Mouse (Mus musculus): Measurements from ENCODE around the gene Hspa1a. TPM values are rescaled to one million over a fixed set of nuclear protein-coding genes. Genes with fewer than 3 reads are reported as not detected.
"Not testable (repeated sequence)": the region's sequence is repeated elsewhere in the genome, so short reads cannot be mapped to it uniquely, and the experiment has no call there.

Hspa1a gene
- polyA plus RNA-seq, 1 experiment from 2014 or later, result 4.0 TPM

DNA sequence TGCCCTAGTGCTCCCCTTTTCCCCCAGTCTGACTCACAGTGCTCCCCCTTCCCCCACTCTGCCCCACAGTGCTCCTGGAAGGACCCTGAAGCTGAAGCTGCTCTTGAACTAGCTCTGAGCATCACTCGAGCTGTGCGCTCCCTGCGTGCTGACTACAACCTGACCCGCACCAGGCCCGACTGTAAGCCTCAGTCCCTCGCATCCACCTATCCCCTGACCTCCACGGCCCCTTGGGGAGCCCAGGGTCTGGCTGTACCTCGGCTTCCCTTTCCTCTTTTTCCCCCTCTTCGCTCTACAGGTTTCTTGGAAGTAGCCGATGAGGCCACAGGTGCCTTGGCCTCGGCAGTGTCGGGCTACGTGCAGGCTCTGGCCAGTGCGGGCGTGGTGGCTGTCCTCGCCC lies 43.3 kb upstream of the Hspa1a start:
- no peak overlapping the region for H3K4me2 ChIP-seq (ENCODE audit: low read depth, severe bottlenecking)
- H3K4me1 ChIP-seq (ENCODE audit: control insufficient read depth, insufficient read depth, low read length), result no peaks in the 10 kb centered on the region
- H3K4me3 ChIP-seq (ENCODE audit: low read depth, low read length), result no peak overlapping the region
- 92% methylated on average over 16 of the region's 16 CpGs for WGBS
- ATAC-seq (ENCODE audit: insufficient number of reproducible peaks, low FRiP score, low TSS enrichment, low read depth), result no peak
- H3K9me3 ChIP-seq (ENCODE audit: control insufficient read depth, low read length), result no peaks in the 10 kb centered on the region
- no peak overlapping the region for H3K27ac ChIP-seq (replicated peaks; ENCODE audit: low read depth, low read length)
- no peaks in the 10 kb centered on the region for H3K27me3 ChIP-seq (ENCODE audit: control insufficient read depth, insufficient read depth, low read length)
- no peak overlapping the region for H3K9ac ChIP-seq (ENCODE audit: low read length)
- peaks cover 60% of the 10 kb centered on the region for H3K36me3 ChIP-seq (ENCODE audit: control insufficient read depth, insufficient read depth, low read length)
- no peak for DNase-seq (ENCODE audit: low spot score)

GRCm38 (mm10) chr17:35013221-35013620 lies 41.3 kb upstream of the Hspa1a start:
- 85% methylated on average over 6 of the region's 6 CpGs for WGBS
- Histone ChIP-seq H3K27me3 (ENCODE audit: control insufficient read depth, insufficient read depth, low read length) (no peaks in the 10 kb centered on the region), H3K27ac (replicated peaks; ENCODE audit: low read depth, low read length) (no peak overlapping the region), H3K9ac (ENCODE audit: low read length) (no peak overlapping the region), H3K4me2 (ENCODE audit: low read depth, severe bottlenecking) (no peak overlapping the region), H3K36me3 (ENCODE audit: control insufficient read depth, insufficient read depth, low read length) (peaks cover 69% of the 10 kb centered on the region), H3K9me3 (ENCODE audit: control insufficient read depth, low read length) (no peaks in the 10 kb centered on the region), H3K4me3 (ENCODE audit: low read depth, low read length) (no peak overlapping the region), H3K4me1 (ENCODE audit: control insufficient read depth, insufficient read depth, low read length) (no peaks in the 10 kb centered on the region)
- DNase-seq (ENCODE audit: low spot score) (no peak), ATAC-seq (ENCODE audit: insufficient number of reproducible peaks, low FRiP score, low TSS enrichment, low read depth) (no peak)

DNA sequence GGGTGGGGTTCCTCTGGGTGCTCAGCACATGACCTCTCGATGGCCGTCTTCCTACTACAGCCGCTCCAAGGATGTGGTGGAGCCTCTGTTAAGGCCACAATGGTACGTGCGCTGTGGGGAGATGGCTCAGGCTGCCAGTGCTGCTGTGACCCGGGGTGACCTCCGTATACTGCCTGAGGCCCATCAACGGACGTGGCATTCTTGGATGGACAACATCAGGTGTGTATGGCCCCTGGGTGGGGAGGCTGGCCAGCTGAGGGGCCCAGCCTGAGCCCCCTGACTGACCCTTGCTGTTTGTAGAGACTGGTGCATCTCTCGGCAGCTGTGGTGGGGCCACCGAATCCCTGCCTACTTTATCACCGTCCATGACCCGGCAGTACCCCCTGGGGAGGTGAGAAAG lies 40.5 kb upstream of the Hspa1a start:
- H3K9ac ChIP-seq (ENCODE audit: low read length), result no peak overlapping the region
- no peak overlapping the region for H3K4me2 ChIP-seq (ENCODE audit: low read depth, severe bottlenecking)
- no peak for DNase-seq (ENCODE audit: low spot score)
- no peaks in the 10 kb centered on the region for H3K27me3 ChIP-seq (ENCODE audit: control insufficient read depth, insufficient read depth, low read length)
- no peak overlapping the region for H3K4me3 ChIP-seq (ENCODE audit: low read depth, low read length)
- H3K27ac ChIP-seq (replicated peaks; ENCODE audit: low read depth, low read length), result no peak overlapping the region
- 85% methylated on average over 13 of the region's 13 CpGs for WGBS
- H3K4me1 ChIP-seq (ENCODE audit: control insufficient read depth, insufficient read depth, low read length), result no peaks in the 10 kb centered on the region
- H3K36me3 ChIP-seq (ENCODE audit: control insufficient read depth, insufficient read depth, low read length), result peaks cover 73% of the 10 kb centered on the region
- no peaks in the 10 kb centered on the region for H3K9me3 ChIP-seq (ENCODE audit: control insufficient read depth, low read length)
- ATAC-seq (ENCODE audit: insufficient number of reproducible peaks, low FRiP score, low TSS enrichment, low read depth), result no peak

DNA sequence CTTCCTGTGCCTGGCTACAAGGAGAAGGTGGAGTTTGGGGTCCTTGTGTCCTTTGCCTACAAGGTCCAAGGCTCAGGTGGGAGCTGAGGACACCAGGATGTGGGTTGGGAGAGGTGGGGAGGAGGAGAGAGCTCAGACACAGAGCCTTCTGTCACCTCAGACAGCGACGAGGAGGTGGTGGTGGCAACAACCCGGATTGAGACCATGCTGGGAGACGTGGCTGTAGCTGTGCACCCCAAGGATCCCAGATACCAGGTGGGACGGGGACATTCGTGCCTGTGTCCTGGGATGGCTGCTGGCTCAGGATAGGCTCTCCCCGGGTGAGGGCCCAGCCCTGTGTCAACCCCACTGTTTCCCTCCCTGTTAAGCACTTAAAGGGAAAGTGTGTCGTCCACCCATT lies 39.5 kb upstream of the Hspa1a start:
- Histone ChIP-seq H3K4me3 (ENCODE audit: low read depth, low read length) (no peak overlapping the region), H3K36me3 (ENCODE audit: control insufficient read depth, insufficient read depth, low read length) (peaks cover 76% of the 10 kb centered on the region), H3K9me3 (ENCODE audit: control insufficient read depth, low read length) (no peaks in the 10 kb centered on the region), H3K27ac (replicated peaks; ENCODE audit: low read depth, low read length) (no peak overlapping the region), H3K27me3 (ENCODE audit: control insufficient read depth, insufficient read depth, low read length) (no peaks in the 10 kb centered on the region), H3K9ac (ENCODE audit: low read length) (no peak overlapping the region), H3K4me1 (ENCODE audit: control insufficient read depth, insufficient read depth, low read length) (no peaks in the 10 kb centered on the region), H3K4me2 (ENCODE audit: low read depth, severe bottlenecking) (no peak overlapping the region)
- WGBS, result 92% methylated on average over 8 of the region's 8 CpGs
- ATAC-seq (ENCODE audit: insufficient number of reproducible peaks, low FRiP score, low TSS enrichment, low read depth) (no peak), DNase-seq (ENCODE audit: low spot score) (no peak)

DNA sequence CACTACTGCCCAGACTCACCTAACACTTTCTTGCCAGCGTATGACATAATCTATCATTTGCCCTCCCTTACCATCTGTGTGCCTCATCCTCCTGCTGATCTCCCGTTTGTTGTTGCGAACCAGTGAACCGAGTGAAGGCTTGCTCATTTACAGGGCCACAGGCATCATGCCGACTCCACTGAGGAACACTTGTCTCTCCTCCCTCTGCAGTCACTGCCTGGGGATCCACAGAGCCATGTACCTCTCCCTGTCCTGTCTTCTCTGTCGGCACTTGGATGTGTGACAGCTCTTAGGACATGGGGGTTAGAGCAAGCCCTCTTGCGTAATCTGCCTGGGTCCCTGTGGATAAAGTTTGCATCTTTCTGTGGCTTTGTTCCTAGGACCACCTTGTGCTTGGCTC lies 37.6 kb upstream of the Hspa1a start:
- 94% methylated on average over 7 of the region's 7 CpGs for WGBS
- no peak for ATAC-seq (ENCODE audit: insufficient number of reproducible peaks, low FRiP score, low TSS enrichment, low read depth)

GRCm38 (mm10) chr17:35007387-35007991 lies 35.5 kb upstream of the Hspa1a start:
- ATAC-seq (ENCODE audit: insufficient number of reproducible peaks, low FRiP score, low TSS enrichment, low read depth), result no peak
- Histone ChIP-seq H3K9ac (ENCODE audit: low read length) (no peak overlapping the region), H3K4me3 (ENCODE audit: low read depth, low read length) (no peak overlapping the region), H3K4me1 (ENCODE audit: control insufficient read depth, insufficient read depth, low read length) (peaks cover 10% of the 10 kb centered on the region), H3K9me3 (ENCODE audit: control insufficient read depth, low read length) (no peaks in the 10 kb centered on the region), H3K36me3 (ENCODE audit: control insufficient read depth, insufficient read depth, low read length) (peaks cover 48% of the 10 kb centered on the region), H3K27me3 (ENCODE audit: control insufficient read depth, insufficient read depth, low read length) (no peaks in the 10 kb centered on the region), H3K27ac (replicated peaks; ENCODE audit: low read depth, low read length) (no peak overlapping the region), H3K4me2 (ENCODE audit: low read depth, severe bottlenecking) (no peak overlapping the region)
- no peak for DNase-seq (ENCODE audit: low spot score)
- 96% methylated on average over 7 of the region's 7 CpGs for WGBS

More for the DNA sequence above, 37.6 kb upstream of the Hspa1a start:
- Histone ChIP-seq H3K36me3 (ENCODE audit: control insufficient read depth, insufficient read depth, low read length) (peaks cover 68% of the 10 kb centered on the region), H3K4me3 (ENCODE audit: low read depth, low read length) (no peak overlapping the region), H3K4me2 (ENCODE audit: low read depth, severe bottlenecking) (no peak overlapping the region), H3K9me3 (ENCODE audit: control insufficient read depth, low read length) (no peaks in the 10 kb centered on the region), H3K9ac (ENCODE audit: low read length) (no peak overlapping the region), H3K27ac (replicated peaks; ENCODE audit: low read depth, low read length) (no peak overlapping the region), H3K27me3 (ENCODE audit: control insufficient read depth, insufficient read depth, low read length) (no peaks in the 10 kb centered on the region), H3K4me1 (ENCODE audit: control insufficient read depth, insufficient read depth, low read length) (no peaks in the 10 kb centered on the region)
- no peak for DNase-seq (ENCODE audit: low spot score)

- peaks cover 33% of the 10 kb centered on the region for H3K36me3 ChIP-seq (ENCODE audit: control insufficient read depth, insufficient read depth, low read length)
- ATAC-seq (ENCODE audit: insufficient number of reproducible peaks, low FRiP score, low TSS enrichment, low read depth); H3K27me3 ChIP-seq (ENCODE audit: control insufficient read depth, insufficient read depth, low read length); H3K4me3 ChIP-seq (ENCODE audit: low read depth, low read length); DNase-seq (ENCODE audit: low spot score); H3K4me2 ChIP-seq (ENCODE audit: low read depth, severe bottlenecking); H3K9me3 ChIP-seq (ENCODE audit: control insufficient read depth, low read length); H3K9ac ChIP-seq (ENCODE audit: low read length); H3K27ac ChIP-seq (replicated peaks; ENCODE audit: low read depth, low read length): not testable (repeated sequence)
- WGBS, result 94% methylated on average over 4 of the region's 5 CpGs
- H3K4me1 ChIP-seq (ENCODE audit: control insufficient read depth, insufficient read depth, low read length), result peaks cover 14% of the 10 kb centered on the region
These were observed 33.9 kb upstream of the Hspa1a start for GRCm38 (mm10) chr17:35005902-35006301.

GRCm38 (mm10) chr17:35005158-35005557 lies 33.2 kb upstream of the Hspa1a start:
- no peaks in the 10 kb centered on the region for H3K9me3 ChIP-seq (ENCODE audit: control insufficient read depth, low read length)
- H3K36me3 ChIP-seq (ENCODE audit: control insufficient read depth, insufficient read depth, low read length), result peaks cover 27% of the 10 kb centered on the region
- H3K4me2 ChIP-seq (ENCODE audit: low read depth, severe bottlenecking), result no peak overlapping the region
- 93% methylated on average over 10 of the region's 10 CpGs for WGBS
- no peak overlapping the region for H3K4me3 ChIP-seq (ENCODE audit: low read depth, low read length)
- H3K27ac ChIP-seq (replicated peaks; ENCODE audit: low read depth, low read length), result no peak overlapping the region
- no peak overlapping the region for H3K9ac ChIP-seq (ENCODE audit: low read length)
- H3K4me1 ChIP-seq (ENCODE audit: control insufficient read depth, insufficient read depth, low read length), result peaks cover 14% of the 10 kb centered on the region
- no peak for ATAC-seq (ENCODE audit: insufficient number of reproducible peaks, low FRiP score, low TSS enrichment, low read depth)
- DNase-seq (ENCODE audit: low spot score), result no peak
- H3K27me3 ChIP-seq (ENCODE audit: control insufficient read depth, insufficient read depth, low read length), result no peaks in the 10 kb centered on the region

Measured in limb, embryonic 11.5 days (tissue).